Mouse (Mus musculus) megakaryocyte, embryonic 14.5 days (primary cell): ENCODE results near the gene Usp54.

Source experiments
- FLI1 ChIP-seq: IDR thresholded peaks from 2 replicates; pipeline ENCODE4 v1.6.1; 2012; ENCODE audit warnings: low read length, inconsistent platforms, mixed read lengths
- GATA1 ChIP-seq: IDR thresholded peaks from 3 replicates; pipeline ENCODE4 v1.6.1; 2012; ENCODE audit warnings: mixed read lengths, low read length, inconsistent platforms, borderline replicate concordance

- TF ChIP-seq FLI1 (no peak), GATA1 (no peak)
Measured at GRCm38 (mm10) chr14:20618211-20618610, 22.7 kb downstream of the Usp54 start.
